Mouse (Mus musculus): ENCODE measurements around the gene Gusb. TPM values are rescaled to one million over a fixed set of nuclear protein-coding genes. Genes with fewer than 3 reads are reported as not detected.

Gene Gusb
- 33.2 and 35.0 TPM in 2 replicates for polyA plus RNA-seq (2014; fragmentation: Nextera tagmentation; extraction: Ambion mirVana)

GRCm38 (mm10) chr5:130002301-130003146 is at the start of gene Gusb:
TSS of gene Gusb (minus strand) at chr5:130003049.
- Histone ChIP-seq H3K27ac (ENCODE audit: low read depth, low read length) (no peak within 1 kb of the TSS), H3K27me3 (ENCODE audit: control insufficient read depth, insufficient read depth, low read length) (no peaks in the 10 kb centered on the region), H3K9me3 (ENCODE audit: control insufficient read depth, low read length) (no peaks in the 10 kb centered on the region), H3K4me1 (replicated peaks; ENCODE audit: control insufficient read depth, insufficient read depth, low read length) (no peaks in the 10 kb centered on the region; the same call in 1 of the 2 replicates), H3K4me3 (ENCODE audit: low read depth, low read length) (peak within 1 kb of the TSS; percentile 42), H3K9ac (ENCODE audit: low read depth, low read length) (peak within 1 kb of the TSS; percentile 62), H3K36me3 (ENCODE audit: control insufficient read depth, insufficient read depth, low read length) (no peaks in the 10 kb centered on the region), H3K4me2 (replicated peaks; ENCODE audit: low read depth, low read length) (peak within 1 kb of the TSS; percentile 44)
- DNase-seq (ENCODE audit: low spot score), result peak; percentile 79
- ATAC-seq (ENCODE audit: low FRiP score), result peak; percentile 88
- WGBS, result 2% methylated on average over 39 of the region's 39 CpGs

DNA sequence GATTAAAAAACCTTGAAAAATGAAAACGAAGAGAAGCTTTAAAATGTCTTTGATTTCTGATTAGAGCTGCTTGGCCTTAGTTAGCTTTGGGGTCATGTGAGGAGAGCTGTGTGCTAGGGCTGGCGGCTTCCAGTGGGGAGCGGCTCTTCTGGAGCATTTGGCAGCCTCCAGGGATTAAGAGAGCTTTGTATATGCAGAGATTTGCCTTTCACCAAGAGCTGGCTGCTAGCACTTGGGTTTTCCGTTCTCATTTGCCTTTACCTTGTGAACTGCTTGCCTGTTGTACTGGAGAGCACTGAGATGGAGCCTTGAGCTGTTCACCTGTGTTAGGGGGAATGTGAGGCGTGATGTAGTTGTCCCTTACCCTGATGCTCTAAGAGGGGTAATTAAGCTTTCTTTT is 49.7 kb upstream of the Gusb start:
- Histone ChIP-seq H3K9me3 (ENCODE audit: control insufficient read depth, low read length) (no peaks in the 10 kb centered on the region), H3K27me3 (ENCODE audit: control insufficient read depth, insufficient read depth, low read length) (no peaks in the 10 kb centered on the region), H3K27ac (ENCODE audit: low read depth, low read length) (no peak overlapping the region), H3K4me1 (replicated peaks; ENCODE audit: control insufficient read depth, insufficient read depth, low read length) (no peaks in the 10 kb centered on the region), H3K36me3 (ENCODE audit: control insufficient read depth, insufficient read depth, low read length) (peaks cover 2% of the 10 kb centered on the region; the same call in 1 of the 2 replicates), H3K4me2 (replicated peaks; ENCODE audit: low read depth, low read length) (no peak overlapping the region), H3K9ac (ENCODE audit: low read depth, low read length) (no peak overlapping the region), H3K4me3 (ENCODE audit: low read depth, low read length) (no peak overlapping the region)
- 86% methylated on average over 5 of the region's 5 CpGs for WGBS
- no peak for DNase-seq (ENCODE audit: low spot score)
- no peak for ATAC-seq (ENCODE audit: low FRiP score)

DNA sequence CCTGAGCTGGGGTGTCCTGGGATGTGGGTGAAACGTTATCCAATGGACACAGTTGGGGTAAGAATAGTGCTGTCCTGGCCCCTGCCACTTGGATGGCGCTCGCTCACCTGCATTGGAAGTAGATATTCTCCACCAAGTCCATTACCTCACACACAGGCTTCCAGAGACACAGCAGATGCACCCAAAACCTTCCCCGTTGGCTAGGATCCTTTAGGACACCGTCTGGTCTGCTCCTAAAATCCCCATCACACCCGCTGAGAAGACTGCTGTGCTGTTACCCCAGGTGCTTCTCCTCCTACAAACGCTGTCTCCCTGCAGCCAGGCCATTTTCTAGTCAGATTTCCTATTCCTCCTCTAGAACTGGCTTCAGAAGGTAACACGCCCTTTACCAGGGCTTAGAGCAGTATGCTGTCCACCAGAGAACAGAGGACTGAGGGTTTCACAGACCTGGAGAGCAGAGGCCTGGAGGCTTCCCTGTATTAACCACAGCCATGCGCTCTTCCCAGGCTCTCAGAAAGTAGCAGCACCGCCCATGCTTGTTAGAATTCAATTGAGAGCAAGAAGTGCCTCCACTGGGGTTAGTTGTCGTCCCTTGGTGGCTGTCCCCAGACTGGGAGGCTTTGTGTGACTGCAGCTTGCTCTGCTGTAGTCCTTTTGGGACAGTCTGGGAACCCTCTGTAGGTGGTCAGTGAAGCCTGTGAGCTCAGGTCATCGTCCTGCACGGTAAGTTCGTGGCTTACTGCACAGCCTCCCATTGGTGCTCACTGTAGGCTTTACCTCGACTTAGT is 48.4 kb upstream of the Gusb start:
- Histone ChIP-seq H3K27me3 (ENCODE audit: control insufficient read depth, insufficient read depth, low read length) (no peaks in the 10 kb centered on the region), H3K27ac (ENCODE audit: low read depth, low read length) (no peak overlapping the region), H3K36me3 (ENCODE audit: control insufficient read depth, insufficient read depth, low read length) (peaks cover 7% of the 10 kb centered on the region), H3K9me3 (ENCODE audit: control insufficient read depth, low read length) (no peaks in the 10 kb centered on the region), H3K4me2 (replicated peaks; ENCODE audit: low read depth, low read length) (no peak overlapping the region), H3K9ac (ENCODE audit: low read depth, low read length) (no peak overlapping the region), H3K4me3 (ENCODE audit: low read depth, low read length) (no peak overlapping the region), H3K4me1 (replicated peaks; ENCODE audit: control insufficient read depth, insufficient read depth, low read length) (no peaks in the 10 kb centered on the region)
- WGBS, result 87% methylated on average over 15 of the region's 15 CpGs
- DNase-seq (ENCODE audit: low spot score), result no peak
- ATAC-seq (ENCODE audit: low FRiP score), result no peak

DNA sequence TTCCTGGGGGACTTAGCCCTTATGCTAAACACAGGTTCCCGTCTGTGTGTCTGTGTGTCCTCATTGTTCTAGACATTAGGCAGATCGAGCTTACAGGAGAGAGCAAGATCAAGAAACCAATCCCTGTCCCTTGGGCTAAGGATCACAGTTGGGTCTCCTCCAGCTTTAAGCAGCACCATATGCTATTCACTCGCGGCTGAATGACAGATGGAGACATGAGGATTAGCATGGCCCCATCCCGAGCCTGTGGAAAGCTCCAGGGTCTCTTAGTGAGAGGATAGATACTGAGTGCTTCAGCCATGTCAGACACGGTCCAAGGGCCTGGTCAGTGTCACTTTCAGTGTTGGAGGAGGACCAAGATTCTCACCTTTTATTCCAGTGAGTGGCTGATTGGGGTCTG is 47.6 kb upstream of the Gusb start:
- H3K4me1 ChIP-seq (replicated peaks; ENCODE audit: control insufficient read depth, insufficient read depth, low read length), result no peaks in the 10 kb centered on the region
- H3K4me2 ChIP-seq (replicated peaks; ENCODE audit: low read depth, low read length), result no peak overlapping the region
- H3K9me3 ChIP-seq (ENCODE audit: control insufficient read depth, low read length), result no peaks in the 10 kb centered on the region
- WGBS, result 72% methylated on average over 6 of the region's 6 CpGs
- no peak overlapping the region for H3K4me3 ChIP-seq (ENCODE audit: low read depth, low read length)
- DNase-seq (ENCODE audit: low spot score) (no peak), ATAC-seq (ENCODE audit: low FRiP score) (no peak)
- H3K27me3 ChIP-seq (ENCODE audit: control insufficient read depth, insufficient read depth, low read length), result no peaks in the 10 kb centered on the region
- no peak overlapping the region for H3K9ac ChIP-seq (ENCODE audit: low read depth, low read length)
- no peak overlapping the region for H3K27ac ChIP-seq (ENCODE audit: low read depth, low read length)
- H3K36me3 ChIP-seq (ENCODE audit: control insufficient read depth, insufficient read depth, low read length), result peaks cover 7% of the 10 kb centered on the region

DNA sequence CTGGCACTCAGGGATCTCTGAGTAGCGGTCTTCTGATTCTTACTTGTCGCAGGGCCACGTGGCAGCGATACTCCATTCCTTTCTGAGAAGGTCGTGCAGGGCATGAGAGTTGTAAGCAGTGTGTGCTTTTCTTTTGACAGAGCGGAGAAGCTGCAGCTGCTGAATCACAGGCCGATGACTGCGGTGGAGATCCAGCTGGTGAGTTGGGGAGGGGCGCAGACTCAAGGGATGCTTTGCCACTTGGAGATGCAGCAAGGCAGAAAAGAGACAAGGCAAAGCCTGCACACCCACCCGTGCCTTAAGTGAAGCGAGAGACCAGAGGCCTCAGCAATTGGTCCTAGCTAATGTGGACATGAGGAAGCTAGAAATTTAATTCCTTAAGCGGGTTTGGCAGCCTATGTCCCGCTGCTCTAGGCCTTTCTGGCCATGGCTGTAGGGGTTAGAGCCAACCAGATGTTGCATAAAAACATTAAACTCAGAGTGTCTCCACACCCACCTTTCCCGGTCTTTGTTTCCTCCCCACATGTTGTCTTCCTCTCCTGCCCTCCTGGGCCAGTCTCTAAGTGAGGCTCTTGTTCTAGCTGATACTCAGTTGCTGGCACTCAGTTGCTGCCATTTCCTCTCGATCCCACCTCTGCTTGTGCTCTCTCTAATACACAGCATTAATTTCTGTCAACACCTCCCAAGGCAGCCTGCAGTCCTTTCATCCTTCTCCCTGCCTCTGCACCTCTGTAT is 46.1 kb upstream of the Gusb start:
- DNase-seq (ENCODE audit: low spot score) (no peak), ATAC-seq (ENCODE audit: low FRiP score) (no peak)
- WGBS, result 84% methylated on average over 15 of the region's 15 CpGs
- H3K4me2 ChIP-seq (replicated peaks; ENCODE audit: low read depth, low read length), result no peak overlapping the region
- no peaks in the 10 kb centered on the region for H3K9me3 ChIP-seq (ENCODE audit: control insufficient read depth, low read length)
- H3K4me1 ChIP-seq (replicated peaks; ENCODE audit: control insufficient read depth, insufficient read depth, low read length), result no peaks in the 10 kb centered on the region
- H3K36me3 ChIP-seq (ENCODE audit: control insufficient read depth, insufficient read depth, low read length), result peaks cover 7% of the 10 kb centered on the region
- no peak overlapping the region for H3K27ac ChIP-seq (ENCODE audit: low read depth, low read length)
- no peaks in the 10 kb centered on the region for H3K27me3 ChIP-seq (ENCODE audit: control insufficient read depth, insufficient read depth, low read length)
- no peak overlapping the region for H3K4me3 ChIP-seq (ENCODE audit: low read depth, low read length)
- H3K9ac ChIP-seq (ENCODE audit: low read depth, low read length), result no peak overlapping the region

DNA sequence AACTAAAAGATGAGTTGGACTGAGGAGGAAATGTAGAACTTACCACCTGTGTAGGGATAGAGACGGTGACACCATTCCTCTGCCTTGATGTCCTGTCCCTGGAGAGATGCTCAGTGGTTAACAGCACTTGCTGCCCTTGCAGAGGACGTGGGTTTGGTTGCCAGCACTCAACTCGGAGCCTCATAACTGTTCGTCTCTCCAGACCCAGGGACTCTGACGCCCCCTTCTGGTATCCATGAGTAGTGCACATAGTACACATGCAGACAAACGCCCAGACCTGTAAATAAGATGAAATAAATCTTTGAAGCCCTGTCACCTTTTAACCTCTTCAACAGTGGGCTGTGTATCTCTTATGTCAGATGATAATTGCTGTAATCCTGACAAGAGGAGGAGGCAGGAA is 44.2 kb upstream of the Gusb start:
- Histone ChIP-seq H3K9ac (ENCODE audit: low read depth, low read length) (no peak overlapping the region), H3K4me2 (replicated peaks; ENCODE audit: low read depth, low read length) (no peak overlapping the region), H3K9me3 (ENCODE audit: control insufficient read depth, low read length) (no peaks in the 10 kb centered on the region), H3K27me3 (ENCODE audit: control insufficient read depth, insufficient read depth, low read length) (no peaks in the 10 kb centered on the region), H3K4me1 (replicated peaks; ENCODE audit: control insufficient read depth, insufficient read depth, low read length) (no peaks in the 10 kb centered on the region), H3K36me3 (ENCODE audit: control insufficient read depth, insufficient read depth, low read length) (peaks cover 11% of the 10 kb centered on the region), H3K27ac (ENCODE audit: low read depth, low read length) (no peak overlapping the region), H3K4me3 (ENCODE audit: low read depth, low read length) (no peak overlapping the region)
- ATAC-seq (ENCODE audit: low FRiP score), result no peak
- 76% methylated on average over 6 of the region's 6 CpGs for WGBS
- DNase-seq (ENCODE audit: low spot score), result no peak

DNA sequence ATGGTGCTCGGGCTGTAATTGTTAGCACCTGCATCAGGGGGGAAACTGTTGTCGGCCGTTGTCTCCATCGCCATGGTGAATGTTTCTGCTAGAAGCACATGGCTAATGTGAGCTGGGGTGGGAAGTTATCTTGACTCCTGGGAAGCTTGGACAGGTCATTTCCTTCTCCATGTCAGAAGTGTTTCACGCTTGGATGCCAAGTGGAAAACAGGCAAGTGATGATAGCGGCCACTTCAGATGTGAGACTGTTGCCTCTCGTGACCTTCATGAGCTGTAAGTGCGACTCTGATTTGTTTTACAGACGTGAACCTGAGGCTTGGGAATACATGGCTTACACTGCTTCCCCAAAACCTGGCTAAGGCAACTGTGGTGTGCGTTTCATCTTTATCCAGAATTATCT is 43.7 kb upstream of the Gusb start:
- Histone ChIP-seq H3K4me1 (replicated peaks; ENCODE audit: control insufficient read depth, insufficient read depth, low read length) (no peaks in the 10 kb centered on the region), H3K9ac (ENCODE audit: low read depth, low read length) (no peak overlapping the region), H3K27me3 (ENCODE audit: control insufficient read depth, insufficient read depth, low read length) (no peaks in the 10 kb centered on the region), H3K4me3 (ENCODE audit: low read depth, low read length) (no peak overlapping the region), H3K36me3 (ENCODE audit: control insufficient read depth, insufficient read depth, low read length) (peaks cover 11% of the 10 kb centered on the region), H3K27ac (ENCODE audit: low read depth, low read length) (no peak overlapping the region), H3K4me2 (replicated peaks; ENCODE audit: low read depth, low read length) (no peak overlapping the region), H3K9me3 (ENCODE audit: control insufficient read depth, low read length) (no peaks in the 10 kb centered on the region)
- ATAC-seq (ENCODE audit: low FRiP score), result no peak
- WGBS, result 91% methylated on average over 10 of the region's 10 CpGs
- DNase-seq (ENCODE audit: low spot score), result no peak

GRCm38 (mm10) chr5:130046100-130046499 is 43.3 kb upstream of the Gusb start:
- no peaks in the 10 kb centered on the region for H3K9me3 ChIP-seq (ENCODE audit: control insufficient read depth, low read length)
- DNase-seq (ENCODE audit: low spot score), result no peak

More at GRCm38 (mm10) chr5:130046100-130046499, 43.3 kb upstream of the Gusb start:
- Histone ChIP-seq H3K27ac (ENCODE audit: low read depth, low read length) (no peak overlapping the region), H3K4me1 (replicated peaks; ENCODE audit: control insufficient read depth, insufficient read depth, low read length) (no peaks in the 10 kb centered on the region), H3K9ac (ENCODE audit: low read depth, low read length) (no peak overlapping the region), H3K4me2 (replicated peaks; ENCODE audit: low read depth, low read length) (no peak overlapping the region), H3K27me3 (ENCODE audit: control insufficient read depth, insufficient read depth, low read length) (no peaks in the 10 kb centered on the region), H3K36me3 (ENCODE audit: control insufficient read depth, insufficient read depth, low read length) (peaks cover 9% of the 10 kb centered on the region), H3K4me3 (ENCODE audit: low read depth, low read length) (no peak overlapping the region)
- 90% methylated on average over 7 of the region's 7 CpGs for WGBS
- no peak for ATAC-seq (ENCODE audit: low FRiP score)

Measured in hindbrain, embryonic 11.5 days (tissue).